Mouse (Mus musculus): Measurements from ENCODE around the gene Micu1.

- TF ChIP-seq CTCF (IDR thresholded peaks at IDR 0.05; ENCODE audit: low read depth) (no peak), EP300 (optimal IDR thresholded peaks at IDR 0.05) (no peak)
These were observed 195.2 kb downstream of the Micu1 start for GRCm38 (mm10) chr10:59897511-59897910.

All from stomach, postnatal 0 days (tissue).